Mouse (Mus musculus): ENCODE results near the gene Pou5f2.

DNA sequence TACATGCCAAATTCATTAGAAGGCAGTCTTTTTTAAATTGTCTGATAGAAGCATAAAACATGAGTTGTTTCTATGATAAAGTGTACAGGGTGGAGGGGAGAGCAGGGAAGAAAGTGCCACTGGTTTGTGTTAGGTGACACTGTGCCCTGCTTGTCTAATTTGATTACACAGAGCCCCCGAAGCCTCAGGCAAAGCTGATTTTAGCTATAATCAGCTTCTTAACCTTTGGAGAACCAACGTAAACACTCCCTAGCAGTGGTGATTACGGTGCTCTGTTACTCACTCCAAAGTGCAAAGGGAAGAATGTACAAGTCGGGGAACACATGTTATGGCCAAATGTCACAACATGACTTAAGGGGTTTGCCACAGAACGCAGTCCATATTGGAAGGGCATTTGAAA is 20.4 kb downstream of the Pou5f2 start:
- no peak for TF ChIP-seq GATA1 (IDR thresholded peaks at IDR 0.05; ENCODE audit: low read length)
- TF ChIP-seq TAL1 (IDR thresholded peaks at IDR 0.05; ENCODE audit: low read length): no peak
